7 mouse cellular contexts compared by ENCODE assay signal in the genomic region with DNA sequence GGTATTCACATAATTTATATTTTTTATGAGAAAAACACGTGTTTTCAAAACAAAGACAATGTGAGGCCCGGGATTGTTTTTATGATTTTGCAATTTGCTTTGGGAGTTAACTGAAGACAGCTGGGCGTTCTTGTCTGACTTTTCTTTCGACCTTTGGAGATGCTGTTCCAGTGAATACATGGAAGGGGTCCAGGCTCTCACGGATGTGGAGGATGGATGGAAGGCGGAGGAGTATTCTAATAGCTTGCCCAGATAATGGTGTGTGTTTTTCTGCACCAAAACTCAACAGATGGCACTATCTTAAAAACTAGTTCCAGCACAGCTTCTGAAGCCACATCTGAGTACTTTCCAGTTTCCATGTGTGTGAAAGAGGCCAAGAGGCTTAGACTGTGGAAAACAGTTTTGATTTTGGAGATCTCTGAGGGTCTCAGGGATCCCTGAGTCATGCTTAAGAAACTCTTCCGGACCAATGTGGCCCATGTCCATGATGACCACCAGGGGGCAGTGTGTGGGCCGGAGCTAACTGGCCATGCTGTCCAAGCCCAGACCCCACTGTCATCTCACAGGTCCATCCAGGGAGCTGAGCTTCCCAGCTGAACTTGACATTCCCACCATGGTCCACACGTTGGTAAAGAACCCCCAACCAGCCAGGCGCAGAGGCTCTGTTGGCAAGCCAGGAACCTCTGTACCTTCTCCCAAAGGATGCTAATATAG. TPM values are rescaled to one million over a fixed set of nuclear protein-coding genes. Genes with fewer than 3 reads are reported as not detected.
DNase-seq lines count a peak whose midpoint lies in the region; ATAC-seq lines count a peak whose summit lies in the region.

No protein-coding gene starts in this region.

- H3K4me2 ChIP-seq in stomach, embryonic 14.5 days (replicated peaks; ENCODE audit: low read depth, low read length) = no peak overlapping the region

- no peaks in the 10 kb centered on the region for H3K4me1 ChIP-seq in stomach, embryonic 14.5 days (ENCODE audit: control insufficient read depth, insufficient read depth, low read length)

- peak; percentile 74 to 75 for DNase-seq in B cell, adult 2 months
- peak; percentile 58 for DNase-seq in brain, adult 2 months (ENCODE audit: low read depth, low spot score)
- DNase-seq in gastrocnemius, postnatal 10 days = peak; percentile 76
- DNase-seq in kidney, postnatal 10 days = peak; percentile 86
- peak; percentile 72 to 82 for DNase-seq in lung, postnatal 4 days

- ATAC-seq in CD4-positive, CD25-positive, alpha-beta regulatory T cell, adult 4 months = peak; percentile 32
- 0 out of 2 replicates have a peak, but pooled peaks have one; percentile 40 for ATAC-seq in stomach, embryonic 14.5 days (ENCODE audit: insufficient number of reproducible peaks, insufficient read depth, low FRiP score, low read depth)

- no peak overlapping the region for H3K9ac ChIP-seq in stomach, embryonic 14.5 days (replicated peaks; ENCODE audit: low read depth, low read length)

- H3K36me3 ChIP-seq in stomach, embryonic 14.5 days (ENCODE audit: control insufficient read depth, insufficient read depth, low read length) = no peaks in the 10 kb centered on the region

- 47% methylated on average over 10 of the region's 10 CpGs for WGBS in stomach, embryonic 14.5 days

- H3K4me3 ChIP-seq in stomach, embryonic 14.5 days (ENCODE audit: low read depth, low read length) = no peak overlapping the region

- no peak overlapping the region for H3K27ac ChIP-seq in stomach, embryonic 14.5 days (ENCODE audit: low read length)

- no peaks in the 10 kb centered on the region for H3K27me3 ChIP-seq in stomach, embryonic 14.5 days (ENCODE audit: control insufficient read depth, insufficient read depth, low read length)

- H3K9me3 ChIP-seq in stomach, embryonic 14.5 days (ENCODE audit: control insufficient read depth, low read depth, low read length) = no peaks in the 10 kb centered on the region

RNA-seq across cellular contexts. Expression of a gene that starts 25.1 kb away (rescaled TPM):
- 1 to 10 TPM; 6.3 to 7.9 TPM for polyA plus RNA-seq in CD4-positive, CD25-positive, alpha-beta regulatory T cell, adult 4 months (2017; shearing (Covaris generic))
- 1 to 10 TPM; 4.4 to 5.3 TPM for total RNA-seq in gastrocnemius, postnatal 10 days (2021)
- polyA plus RNA-seq in stomach, embryonic 14.5 days (2014; fragmentation: Nextera tagmentation; extraction: Ambion mirVana) = 8.6 and 10.6 TPM in 2 replicates
